Mouse (Mus musculus): ENCODE results near the gene Fbxw8. TPM values are rescaled to one million over a fixed set of nuclear protein-coding genes. Genes with fewer than 3 reads are reported as not detected.

Fbxw8 gene
- total and polyA plus RNA-seq, 3 experiments: 36.0 to 54.6 (median 50.1) TPM

DNA sequence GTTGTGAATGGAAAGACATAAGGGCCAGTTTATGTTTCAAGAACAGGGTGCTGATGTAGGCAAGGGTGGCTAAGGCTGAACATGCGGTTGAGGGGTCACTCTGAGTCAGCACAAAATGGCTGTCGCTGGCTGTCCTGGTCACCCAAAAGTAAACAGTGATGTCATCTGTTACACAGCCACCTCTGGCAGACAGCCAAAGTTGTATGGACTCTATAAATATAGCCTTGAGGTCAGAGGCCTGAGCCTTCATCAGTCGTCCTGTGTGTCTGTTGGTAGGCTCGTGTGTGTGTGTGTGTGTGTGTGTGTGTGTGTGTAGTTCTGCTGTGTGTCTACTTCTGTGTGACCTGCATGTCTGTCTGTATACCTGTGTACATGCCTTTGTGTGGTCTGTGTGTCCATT, 1.7 kb upstream of the Fbxw8 start:
- DNase-seq: no peak

- no peak for DNase-seq
Measured at GRCm38 (mm10) chr5:118155565-118155947, 292 bp upstream of the Fbxw8 start.

DNA sequence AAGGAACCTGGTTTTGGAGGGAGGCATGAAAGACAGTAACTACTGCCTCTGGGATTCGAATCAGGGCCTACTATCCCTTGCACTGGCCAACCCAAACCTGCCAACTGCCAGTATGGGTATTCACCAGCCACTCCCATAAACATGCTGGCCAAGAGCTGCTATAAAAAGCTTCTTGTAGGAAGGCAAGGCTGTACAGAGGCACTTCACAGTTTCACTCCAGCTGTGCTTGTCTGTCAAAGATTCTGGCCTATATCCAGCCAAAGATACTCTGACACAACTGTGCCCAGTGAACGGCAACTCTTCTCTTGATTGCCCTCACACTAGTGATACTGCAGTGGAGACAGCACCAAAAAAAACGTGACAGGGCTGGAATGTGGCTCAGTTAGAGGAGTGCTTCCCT, 5.6 kb downstream of the Fbxw8 start:
- no peak for DNase-seq

DNA sequence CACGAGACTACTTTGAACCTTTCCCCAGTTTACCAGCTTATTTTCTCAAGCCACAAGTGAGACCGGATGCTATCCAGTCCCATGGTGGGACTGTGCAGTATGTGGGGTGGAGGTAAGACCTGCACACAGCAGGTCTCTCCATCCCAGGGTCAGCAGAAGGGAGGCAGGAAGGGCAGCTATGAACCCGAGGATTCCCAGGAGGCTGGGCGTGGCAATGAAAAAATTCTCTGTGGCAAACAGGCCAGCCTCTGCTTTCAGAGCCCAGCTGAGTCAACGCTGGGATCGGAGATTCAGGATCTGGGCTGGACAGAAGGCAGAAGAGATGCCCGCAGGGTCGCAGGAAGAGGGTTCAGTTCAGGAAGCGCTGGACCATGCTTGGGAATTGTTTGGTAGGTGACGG, 8.0 kb downstream of the Fbxw8 start:
- DNase-seq: no peak

DNA sequence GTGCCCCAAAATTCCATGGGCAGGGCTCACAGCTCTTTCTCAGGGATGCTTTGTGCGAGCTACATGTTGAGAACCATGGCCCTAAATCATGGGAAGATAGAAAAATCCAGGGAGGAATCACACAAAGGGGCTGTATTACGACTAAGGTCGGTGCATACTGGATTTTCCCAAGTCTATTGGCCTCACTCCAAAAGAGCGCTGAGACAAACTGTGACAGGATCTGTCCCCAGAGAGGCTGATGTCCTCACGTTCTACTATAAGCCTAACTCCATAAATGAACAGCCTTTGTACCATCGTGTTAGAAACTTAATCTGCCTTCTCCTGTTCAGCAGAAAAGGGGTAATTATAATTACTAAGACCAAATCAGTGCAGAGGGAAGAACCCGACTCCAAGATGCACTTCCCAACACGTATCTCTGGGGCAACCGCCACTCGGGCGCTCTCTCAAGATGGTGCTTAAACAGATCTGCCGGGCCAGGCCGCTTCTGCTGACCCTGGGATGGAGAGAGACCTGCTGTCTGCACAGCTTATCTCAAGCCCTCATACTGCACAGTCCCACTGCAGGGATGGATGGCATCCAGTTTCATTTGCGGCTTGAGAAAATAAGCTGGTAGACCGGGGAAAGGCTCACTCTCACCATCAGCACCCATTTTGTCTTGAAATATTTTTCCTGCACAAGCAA, 9.1 kb downstream of the Fbxw8 start:
- DNase-seq: no peak

GRCm38 (mm10) chr5:118145458-118145857, 9.8 kb downstream of the Fbxw8 start:
- DNase-seq: no peak

GRCm38 (mm10) chr5:118144770-118145169, 10.5 kb downstream of the Fbxw8 start:
- DNase-seq: no peak

- DNase-seq: no peak
Measured at GRCm38 (mm10) chr5:118144327-118144726, 10.9 kb downstream of the Fbxw8 start.

DNA sequence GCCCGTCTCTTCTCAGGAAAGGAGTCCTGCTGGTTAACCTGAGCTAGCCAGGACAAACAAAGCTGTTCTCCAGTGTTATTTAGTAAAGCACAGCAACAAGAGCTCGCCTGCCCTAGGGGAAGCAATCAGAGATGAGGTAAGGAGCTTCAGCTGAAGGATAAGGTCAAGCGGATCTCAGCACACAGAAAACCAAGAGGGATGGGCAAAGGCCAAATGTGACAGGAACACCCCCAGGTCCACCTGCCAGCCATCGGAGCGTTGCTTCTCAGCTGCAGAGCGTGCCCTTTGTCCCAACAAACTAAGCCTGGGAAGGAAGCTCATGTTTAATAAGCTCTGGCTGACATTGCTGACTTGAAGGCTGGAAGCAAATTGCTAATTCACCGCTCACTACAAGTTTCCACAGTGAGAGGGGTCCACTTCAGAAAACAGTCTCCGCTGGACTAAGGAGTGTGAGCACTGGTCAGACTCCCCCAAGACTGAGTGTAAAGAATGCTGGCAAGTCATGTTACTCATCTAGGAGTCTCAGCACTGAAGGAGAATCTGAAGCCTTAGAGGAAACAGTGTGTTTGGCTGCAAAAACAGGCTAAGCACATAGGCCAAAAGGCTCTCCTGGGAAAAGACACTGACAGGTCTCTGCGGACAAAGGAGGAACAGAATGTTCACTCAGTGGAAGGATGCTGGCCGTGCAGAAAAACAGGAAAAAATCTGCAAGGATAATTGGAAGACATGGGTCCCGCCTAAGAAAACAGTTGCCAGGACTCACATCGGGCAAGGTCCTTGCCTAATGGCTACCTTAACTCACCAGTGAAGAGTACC, 11.8 kb downstream of the Fbxw8 start:
- DNase-seq: no peak

DNA sequence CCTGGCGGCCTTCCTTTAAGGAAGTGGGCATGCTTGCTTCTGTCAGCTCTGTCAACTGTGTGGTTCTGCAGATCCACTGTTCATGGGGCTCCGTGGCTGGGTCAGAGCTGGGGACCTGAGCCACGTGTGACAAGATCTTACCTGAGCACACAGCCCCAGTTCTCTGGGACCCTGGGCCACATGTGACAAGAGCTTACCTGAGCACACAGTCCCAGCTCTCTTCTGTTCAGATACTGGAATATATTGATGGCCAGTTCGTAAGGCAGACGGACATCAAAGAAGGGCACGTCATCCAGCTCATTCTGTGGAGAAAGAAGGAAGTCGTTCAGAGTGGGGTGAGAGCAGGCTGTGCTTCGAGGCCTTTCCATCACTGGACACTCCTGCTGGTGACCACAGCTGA, 12.8 kb downstream of the Fbxw8 start:
- no peak for DNase-seq

DNA sequence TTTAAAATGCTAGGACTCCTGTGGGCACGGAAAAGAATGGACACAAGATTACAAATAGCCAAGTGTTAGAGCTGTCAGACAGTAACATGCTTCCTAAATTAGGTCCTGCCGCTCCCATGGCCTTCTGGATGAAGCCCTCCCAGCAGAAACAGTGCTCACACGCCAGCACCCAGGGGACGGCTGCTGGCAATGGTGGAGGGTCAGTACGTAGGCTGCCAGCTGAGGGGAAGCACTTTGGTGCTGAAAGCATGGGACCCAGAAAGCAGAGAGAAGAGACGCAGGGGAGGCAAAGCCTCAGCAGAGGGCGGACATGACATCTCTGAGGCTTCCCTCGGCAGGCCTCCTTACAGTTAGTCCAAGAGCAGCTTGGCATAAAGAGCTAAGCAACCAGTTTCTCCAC, 15.6 kb downstream of the Fbxw8 start:
- DNase-seq: no peak

GRCm38 (mm10) chr5:118136391-118136790, 18.9 kb downstream of the Fbxw8 start:
- DNase-seq: no peak

DNA sequence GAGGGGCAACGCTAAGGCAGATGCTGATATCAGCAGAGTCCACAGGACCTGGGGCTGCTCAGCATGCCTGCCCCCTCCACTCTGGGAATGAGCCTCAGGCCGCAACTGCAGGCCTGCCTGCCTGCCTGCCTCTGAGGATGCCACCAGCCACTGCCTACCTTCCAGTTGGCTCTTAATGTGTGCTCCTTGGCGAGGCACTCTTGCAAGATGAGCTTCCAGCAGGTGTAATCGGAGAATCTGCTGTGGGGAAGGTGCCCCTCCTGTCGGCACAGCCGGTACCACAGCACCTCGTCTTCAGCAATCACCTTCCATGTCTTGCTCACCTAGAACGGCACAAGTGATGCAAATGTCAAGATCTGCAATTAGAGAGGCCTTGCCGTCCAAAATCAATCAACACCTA, 26.6 kb downstream of the Fbxw8 start:
- DNase-seq: no peak

DNA sequence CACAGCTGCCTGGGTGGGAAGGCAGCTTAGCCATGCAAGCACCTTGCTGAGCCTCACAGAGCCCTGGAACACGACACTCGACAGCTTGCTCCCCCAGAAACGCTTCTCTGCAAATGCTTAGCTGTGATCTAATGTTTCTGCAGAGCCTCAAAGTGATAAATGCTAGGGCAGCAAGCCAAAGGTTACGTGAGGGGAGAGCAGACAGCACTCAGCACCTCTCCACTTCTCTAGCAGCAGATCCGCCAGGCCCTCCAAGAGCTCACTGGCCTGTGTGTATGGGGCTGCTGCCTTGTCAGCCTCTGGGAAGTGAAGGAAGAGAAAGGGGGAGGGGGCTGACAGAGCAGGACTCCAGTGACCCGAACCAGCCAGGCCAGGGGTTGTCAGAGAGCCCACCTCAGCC, 27.1 kb downstream of the Fbxw8 start:
- DNase-seq: no peak

DNA sequence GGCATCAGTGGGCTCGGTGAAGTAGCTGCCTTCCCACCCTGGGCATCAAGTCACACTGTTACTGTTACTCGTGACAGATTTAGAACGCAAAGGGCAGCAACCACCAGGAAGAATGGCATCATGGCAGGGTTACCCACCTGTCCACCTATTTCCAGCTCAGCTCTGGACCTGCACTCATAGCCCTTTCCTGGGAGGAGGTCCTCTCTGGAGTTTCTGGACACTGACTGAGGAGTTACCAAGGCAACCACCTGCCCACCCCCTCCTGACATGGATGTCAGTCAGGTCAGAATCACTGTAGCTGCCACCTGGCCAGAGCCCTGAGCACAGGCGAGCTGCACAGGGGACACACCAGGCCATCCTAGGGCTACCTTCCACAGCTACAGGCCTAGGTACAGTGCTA, 28.6 kb downstream of the Fbxw8 start:
- DNase-seq: no peak

DNA sequence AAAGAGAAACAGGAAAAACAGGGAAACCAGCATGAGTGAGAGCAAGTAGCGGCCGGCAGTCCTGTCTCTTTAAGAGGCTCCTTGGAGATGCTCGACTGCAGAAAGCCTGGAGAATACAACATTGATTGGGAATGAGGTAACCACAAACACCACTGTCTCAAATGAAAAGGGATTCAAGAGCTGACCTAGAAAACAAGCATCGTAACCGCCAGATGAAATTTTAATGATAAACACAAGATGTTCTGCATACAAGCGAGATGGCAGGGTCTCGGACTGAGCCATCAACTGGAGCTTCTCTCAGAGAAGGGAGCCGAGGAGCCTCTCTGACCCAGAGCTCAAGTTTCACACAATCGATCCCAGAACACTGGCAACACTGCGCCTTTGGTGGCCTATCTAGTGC, 32.2 kb downstream of the Fbxw8 start:
- no peak for DNase-seq

GRCm38 (mm10) chr5:118121928-118122327, 33.3 kb downstream of the Fbxw8 start:
- DNase-seq: no peak

DNA sequence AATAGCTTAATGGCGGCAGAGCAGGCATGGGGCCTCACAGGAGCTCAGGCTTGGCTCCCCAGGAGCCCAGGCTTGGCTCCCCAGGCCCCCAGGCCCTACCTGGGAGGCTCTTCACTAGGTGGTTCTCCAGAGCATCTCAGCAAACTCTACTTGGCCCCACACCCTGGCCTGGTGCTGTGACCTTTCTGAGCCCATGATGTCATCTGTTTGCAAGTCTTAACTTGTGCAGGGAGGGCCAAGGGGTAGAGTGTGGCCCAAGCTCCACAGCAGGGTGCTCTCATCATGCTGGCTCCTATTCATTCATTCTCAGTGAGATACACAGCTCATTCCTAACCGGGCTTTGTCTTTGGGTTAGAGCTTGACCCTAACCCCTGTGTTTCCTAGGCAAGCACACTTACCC, 34.6 kb downstream of the Fbxw8 start:
- DNase-seq: no peak

- DNase-seq: no peak
Measured at GRCm38 (mm10) chr5:118118922-118119321, 36.3 kb downstream of the Fbxw8 start.

GRCm38 (mm10) chr5:118118351-118118750, 36.9 kb downstream of the Fbxw8 start:
- DNase-seq: no peak

DNA sequence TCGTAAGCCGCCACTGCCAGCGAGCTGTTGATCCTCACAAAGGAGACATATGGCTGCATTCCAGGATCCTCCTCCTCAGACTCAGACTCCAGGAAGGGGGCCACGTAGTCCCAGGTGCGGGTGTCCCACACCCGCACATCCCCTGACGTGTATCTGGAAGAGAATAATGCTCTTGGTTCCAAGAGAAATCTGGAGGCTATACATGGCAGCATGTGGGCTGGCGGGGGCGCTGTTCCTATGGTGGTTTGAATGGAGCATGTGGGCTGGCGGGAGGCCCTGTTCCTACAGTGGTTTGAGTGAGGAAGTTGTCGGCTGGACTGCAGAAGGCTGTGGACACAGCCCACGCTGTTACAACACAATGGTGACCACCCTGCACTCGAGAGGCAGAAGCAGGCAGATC, 41.6 kb downstream of the Fbxw8 start:
- no peak for DNase-seq

- DNase-seq: no peak
Measured at GRCm38 (mm10) chr5:118113043-118113442, 42.2 kb downstream of the Fbxw8 start.

- DNase-seq: no peak
Measured at GRCm38 (mm10) chr5:118108794-118109440, 46.3 kb downstream of the Fbxw8 start.
